Mouse (Mus musculus): ENCODE measurements at regions not wholly inside any gene's neighbourhood (a gene's known extent, or its start where the extent isn't known, plus 50 kb on each side); places are given as distances from the start of the nearest gene placed in this dataset.

DNA sequence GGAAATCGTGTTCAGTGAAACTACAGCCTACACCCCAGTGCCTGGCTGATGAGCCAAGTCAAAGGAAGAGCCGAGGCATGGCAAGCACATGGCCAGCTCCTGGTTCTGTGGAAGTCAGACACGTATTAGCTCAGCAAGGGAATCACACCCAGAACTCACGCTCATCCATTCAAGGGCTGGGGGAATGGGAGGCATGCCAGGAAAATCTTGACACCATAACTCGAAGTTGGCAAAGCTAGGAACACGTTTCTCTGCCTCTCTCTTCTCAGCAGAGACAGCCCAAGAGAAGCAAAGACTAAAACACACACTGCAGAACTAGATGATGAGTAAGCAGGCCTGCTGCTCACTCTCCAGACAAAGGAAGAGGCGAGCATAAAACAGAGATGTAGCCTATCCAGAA is 53.5 kb upstream of the Ypel5 start:
- no peak overlapping the region for H3K9ac ChIP-seq
- ATAC-seq (replicated peaks), result no peak
- H3K4me3 ChIP-seq, result no peak overlapping the region
- H3K9me3 ChIP-seq, result no peaks in the 10 kb centered on the region
- H3K4me2 ChIP-seq, result no peak overlapping the region
- no peak overlapping the region for H3K27ac ChIP-seq
- no peaks in the 10 kb centered on the region for H3K4me1 ChIP-seq
- WGBS, result 70% methylated on average over 7 of the region's 7 CpGs
- H3K36me3 ChIP-seq (replicated peaks), result no peaks in the 10 kb centered on the region
- 0 out of 2 replicates have a peak, but pooled peaks cover 7% of the 10 kb centered on the region for H3K27me3 ChIP-seq (replicated peaks)

DNA sequence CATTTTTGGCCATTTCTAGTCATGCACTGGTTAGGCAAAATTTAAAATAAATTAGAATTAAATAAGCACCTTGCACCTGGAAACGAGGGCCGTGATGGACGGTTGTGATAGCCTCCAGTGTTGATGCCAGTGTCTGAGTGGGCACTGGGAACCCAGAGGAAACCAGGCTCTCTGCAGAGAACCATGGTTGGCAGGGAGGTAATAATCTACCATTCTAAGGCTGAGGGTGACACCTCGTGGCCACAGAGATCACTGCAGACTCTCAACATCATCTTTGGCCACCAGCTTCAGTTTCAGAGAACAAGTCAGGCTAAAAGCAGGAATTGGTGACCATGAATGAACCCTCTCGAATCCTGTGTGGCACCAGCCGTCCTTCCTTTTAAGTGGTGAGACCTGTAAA is 54.5 kb upstream of the Ypel5 start:
- Histone ChIP-seq H3K9me3 (no peaks in the 10 kb centered on the region), H3K4me1 (no peaks in the 10 kb centered on the region), H3K4me2 (no peak overlapping the region), H3K27me3 (replicated peaks) (0 out of 2 replicates have a peak, but pooled peaks cover 7% of the 10 kb centered on the region), H3K27ac (no peak overlapping the region), H3K9ac (no peak overlapping the region), H3K36me3 (replicated peaks) (no peaks in the 10 kb centered on the region), H3K4me3 (no peak overlapping the region)
- 25% methylated on average over 6 of the region's 6 CpGs for WGBS
- ATAC-seq (replicated peaks), result peak; percentile 89

DNA sequence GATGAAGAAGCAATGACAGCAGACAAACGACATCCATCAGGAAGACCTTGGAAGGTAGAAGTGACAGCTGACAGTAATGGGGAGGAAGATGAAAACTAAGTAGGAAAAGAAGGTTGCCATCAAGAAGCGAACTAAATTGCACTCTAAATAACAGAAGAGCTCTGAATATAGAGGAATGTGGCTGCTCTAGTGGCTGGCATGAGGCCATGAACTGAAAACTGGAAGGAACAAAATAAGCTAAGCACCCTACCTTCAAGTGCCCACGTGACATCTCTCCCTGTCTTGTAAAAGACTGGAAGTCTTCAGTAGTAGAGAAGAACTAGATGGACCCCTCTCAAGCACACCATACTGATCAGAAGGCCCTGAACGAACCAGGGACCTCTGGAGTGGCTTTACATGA is 68.0 kb upstream of the Ypel5 start:
- H3K9me3 ChIP-seq, result no peaks in the 10 kb centered on the region
- H3K27me3 ChIP-seq (replicated peaks), result no peaks in the 10 kb centered on the region
- ATAC-seq (replicated peaks), result no peak
- no peak overlapping the region for H3K4me3 ChIP-seq
- H3K27ac ChIP-seq, result no peak overlapping the region
- no peaks in the 10 kb centered on the region for H3K36me3 ChIP-seq (replicated peaks)
- H3K9ac ChIP-seq, result no peak overlapping the region
- 66% methylated on average over 4 of the region's 4 CpGs for WGBS
- no peaks in the 10 kb centered on the region for H3K4me1 ChIP-seq
- no peak overlapping the region for H3K4me2 ChIP-seq

DNA sequence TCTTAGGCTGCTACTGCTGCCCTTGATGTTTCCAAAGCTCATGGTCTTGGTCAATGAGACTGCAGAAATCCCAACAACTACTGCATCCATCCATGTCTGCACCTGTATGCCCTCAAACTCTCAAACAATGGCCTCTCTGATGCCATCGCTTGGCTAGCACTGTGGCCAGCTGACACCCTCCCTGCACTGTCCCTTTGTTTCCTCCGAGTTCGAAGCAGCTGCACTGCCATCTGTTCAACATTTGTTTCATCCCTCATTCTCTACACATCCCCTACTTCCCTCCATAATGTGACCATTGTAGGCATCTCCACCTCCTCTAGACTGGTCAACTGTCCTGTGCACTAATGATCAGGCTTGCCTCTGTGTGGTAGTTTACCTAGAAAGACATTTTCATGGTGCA is 75.3 kb upstream of the Ypel5 start:
- Histone ChIP-seq H3K4me2 (no peak overlapping the region), H3K27me3 (replicated peaks) (no peaks in the 10 kb centered on the region), H3K9ac (no peak overlapping the region), H3K9me3 (no peaks in the 10 kb centered on the region), H3K27ac (no peak overlapping the region), H3K4me3 (no peak overlapping the region), H3K36me3 (replicated peaks) (no peaks in the 10 kb centered on the region), H3K4me1 (no peaks in the 10 kb centered on the region)
- WGBS, result 70% methylated on average over 3 of the region's 3 CpGs
- no peak for ATAC-seq (replicated peaks)

DNA sequence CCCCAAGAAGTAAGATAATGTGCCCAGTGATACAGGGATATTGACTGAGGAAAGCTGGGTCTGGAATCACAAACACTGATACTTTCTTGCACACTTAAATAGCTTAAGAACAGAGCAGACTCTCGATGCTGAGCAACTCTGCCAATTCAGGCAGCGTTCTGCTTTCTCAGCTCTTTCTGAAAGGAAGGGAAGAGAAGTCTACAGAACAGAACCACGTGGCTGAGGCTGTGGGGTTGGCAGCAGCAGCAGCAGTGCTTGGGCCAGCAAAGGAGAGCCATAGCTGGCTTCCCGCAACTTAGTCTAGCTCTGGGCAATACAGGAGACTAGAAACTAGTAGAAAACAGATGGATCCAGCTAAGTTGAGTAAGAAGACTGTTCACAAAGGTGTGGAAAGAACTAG is 89.8 kb upstream of the Ypel5 start:
- Histone ChIP-seq H3K9me3 (no peaks in the 10 kb centered on the region), H3K27ac (no peak overlapping the region), H3K4me1 (no peaks in the 10 kb centered on the region), H3K4me2 (no peak overlapping the region), H3K27me3 (replicated peaks) (no peaks in the 10 kb centered on the region), H3K36me3 (replicated peaks) (no peaks in the 10 kb centered on the region), H3K9ac (no peak overlapping the region), H3K4me3 (no peak overlapping the region)
- 63% methylated on average over 4 of the region's 4 CpGs for WGBS
- no peak for ATAC-seq (replicated peaks)

DNA sequence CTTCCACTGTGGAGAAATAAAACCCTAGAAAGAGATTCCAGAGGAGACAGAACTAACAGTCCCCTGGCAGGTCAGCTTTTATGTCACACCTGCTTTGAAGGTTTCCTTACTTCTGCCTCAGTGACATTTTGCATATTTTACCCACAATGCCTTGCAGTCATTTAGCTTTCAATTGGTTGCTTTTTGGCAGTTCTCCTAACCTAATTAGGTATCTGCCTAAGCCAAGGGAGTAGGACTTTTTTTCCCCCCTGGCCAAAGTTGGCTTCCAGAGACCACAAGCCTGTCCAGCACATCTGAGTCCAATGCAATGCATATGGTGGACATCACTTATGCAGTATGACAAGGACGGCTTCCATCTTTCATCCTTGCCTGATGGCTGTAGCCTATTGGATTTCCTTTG is 103.2 kb upstream of the Ypel5 start:
- no peak overlapping the region for H3K9ac ChIP-seq
- no peak for ATAC-seq (replicated peaks)
- H3K27ac ChIP-seq, result no peak overlapping the region
- H3K4me3 ChIP-seq, result no peak overlapping the region
- 90% methylated on average over 1 of the region's 1 CpGs for WGBS
- H3K27me3 ChIP-seq (replicated peaks), result no peaks in the 10 kb centered on the region
- no peaks in the 10 kb centered on the region for H3K4me1 ChIP-seq
- no peaks in the 10 kb centered on the region for H3K36me3 ChIP-seq (replicated peaks)
- no peaks in the 10 kb centered on the region for H3K9me3 ChIP-seq
- no peak overlapping the region for H3K4me2 ChIP-seq

DNA sequence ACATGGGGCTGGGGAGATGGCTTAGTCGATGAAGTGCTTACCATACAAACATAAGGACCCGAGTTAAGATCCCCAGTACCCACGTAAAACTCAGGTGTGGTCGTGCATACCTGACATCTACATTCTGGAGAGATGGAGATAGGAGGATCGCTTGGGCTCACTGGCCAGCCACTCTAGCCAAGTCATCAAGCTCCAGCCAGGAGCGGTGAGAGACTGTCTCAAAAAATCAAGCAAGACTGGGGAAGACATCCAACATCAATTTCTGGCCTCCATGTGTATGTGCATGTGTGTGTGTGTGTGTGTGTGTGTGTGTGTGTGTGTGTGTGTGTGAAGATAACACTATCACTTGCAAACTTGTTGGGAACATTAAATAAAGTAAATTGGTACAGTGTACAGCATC is 104.6 kb upstream of the Ypel5 start:
- Histone ChIP-seq H3K27me3 (replicated peaks) (no peaks in the 10 kb centered on the region), H3K9me3 (no peaks in the 10 kb centered on the region), H3K4me2 (no peak overlapping the region), H3K27ac (no peak overlapping the region), H3K9ac (no peak overlapping the region), H3K4me1 (no peaks in the 10 kb centered on the region), H3K4me3 (no peak overlapping the region), H3K36me3 (replicated peaks) (no peaks in the 10 kb centered on the region)
- WGBS, result 88% methylated on average over 6 of the region's 6 CpGs
- no peak for ATAC-seq (replicated peaks)

DNA sequence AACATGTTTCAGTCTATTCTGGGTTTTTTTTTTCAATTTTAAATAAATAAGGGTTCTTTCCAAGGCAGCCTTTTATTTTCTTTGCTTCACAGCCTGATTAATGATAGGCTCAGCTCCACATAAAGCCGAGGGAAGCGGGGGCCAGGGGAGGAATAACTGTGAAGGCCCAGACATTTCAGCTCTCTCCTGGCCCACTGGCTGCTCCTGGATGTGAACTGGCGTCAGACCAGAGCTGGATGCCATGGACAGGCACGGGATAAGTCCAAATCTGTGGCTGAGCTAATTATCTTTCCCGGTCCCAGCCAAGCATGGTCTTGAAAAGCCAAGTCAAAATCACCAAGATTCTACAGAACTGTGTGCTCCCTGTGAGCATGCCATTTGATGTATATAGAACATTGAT is 105.1 kb upstream of the Ypel5 start:
- Histone ChIP-seq H3K27me3 (replicated peaks) (no peaks in the 10 kb centered on the region), H3K9ac (no peak overlapping the region), H3K9me3 (no peaks in the 10 kb centered on the region), H3K4me3 (no peak overlapping the region), H3K4me2 (no peak overlapping the region), H3K4me1 (no peaks in the 10 kb centered on the region), H3K36me3 (replicated peaks) (no peaks in the 10 kb centered on the region), H3K27ac (no peak overlapping the region)
- no peak for ATAC-seq (replicated peaks)
- WGBS, result 81% methylated on average over 5 of the region's 5 CpGs

DNA sequence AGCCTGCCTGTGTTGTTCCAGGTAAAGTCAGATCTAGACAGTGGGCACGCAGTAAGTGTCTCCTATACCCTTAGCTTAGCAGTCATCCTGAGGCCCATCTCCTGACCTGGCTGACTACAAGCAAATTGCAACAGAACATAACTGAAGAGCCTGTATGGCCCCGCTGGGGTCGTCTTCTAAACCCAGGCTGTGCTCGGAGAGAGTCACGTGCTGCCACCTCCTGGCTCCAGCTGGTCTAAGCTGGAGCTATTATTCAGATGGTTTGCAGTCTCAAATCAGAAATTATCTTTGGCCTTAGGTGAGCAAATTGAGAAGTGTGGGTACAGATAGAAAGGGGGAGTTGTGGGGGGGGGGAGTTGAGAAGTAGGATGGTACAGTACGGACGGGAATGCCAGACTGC is 115.5 kb upstream of the Ypel5 start:
- peak; percentile 50; the same call in 1 of the 2 replicates for ATAC-seq (replicated peaks)
- 50% methylated on average over 7 of the region's 7 CpGs for WGBS
- Histone ChIP-seq H3K4me2 (no peak overlapping the region), H3K27me3 (replicated peaks) (no peaks in the 10 kb centered on the region), H3K9me3 (no peaks in the 10 kb centered on the region), H3K36me3 (replicated peaks) (no peaks in the 10 kb centered on the region), H3K4me1 (no peaks in the 10 kb centered on the region), H3K9ac (no peak overlapping the region), H3K4me3 (no peak overlapping the region), H3K27ac (no peak overlapping the region)

DNA sequence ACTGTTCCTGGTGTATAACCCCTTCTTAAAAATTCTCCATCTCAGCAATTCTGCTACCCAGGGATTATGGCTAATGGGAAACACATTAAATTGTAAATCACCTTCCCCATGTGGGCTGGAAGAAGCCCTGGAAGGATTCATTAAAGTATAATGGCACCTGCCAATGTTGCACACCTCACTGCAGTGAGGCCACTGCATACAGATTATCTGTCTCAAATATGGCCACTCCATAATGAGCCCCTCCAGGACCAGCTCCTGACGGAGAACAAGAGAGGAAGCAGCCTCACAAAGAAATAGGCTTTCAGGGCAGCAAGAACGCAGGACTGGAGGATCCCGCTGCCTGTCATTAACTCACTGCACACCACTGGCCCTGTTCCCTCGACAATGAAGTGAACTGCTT is 115.2 kb upstream of the Alk start:
- Histone ChIP-seq H3K9me3 (no peaks in the 10 kb centered on the region), H3K27me3 (replicated peaks) (no peaks in the 10 kb centered on the region), H3K4me3 (no peak overlapping the region), H3K4me1 (no peaks in the 10 kb centered on the region), H3K9ac (no peak overlapping the region), H3K36me3 (replicated peaks) (no peaks in the 10 kb centered on the region), H3K27ac (no peak overlapping the region), H3K4me2 (no peak overlapping the region)
- WGBS, result 31% methylated on average over 4 of the region's 4 CpGs
- ATAC-seq (replicated peaks), result peak; percentile 70; the same call in 1 of the 2 replicates

DNA sequence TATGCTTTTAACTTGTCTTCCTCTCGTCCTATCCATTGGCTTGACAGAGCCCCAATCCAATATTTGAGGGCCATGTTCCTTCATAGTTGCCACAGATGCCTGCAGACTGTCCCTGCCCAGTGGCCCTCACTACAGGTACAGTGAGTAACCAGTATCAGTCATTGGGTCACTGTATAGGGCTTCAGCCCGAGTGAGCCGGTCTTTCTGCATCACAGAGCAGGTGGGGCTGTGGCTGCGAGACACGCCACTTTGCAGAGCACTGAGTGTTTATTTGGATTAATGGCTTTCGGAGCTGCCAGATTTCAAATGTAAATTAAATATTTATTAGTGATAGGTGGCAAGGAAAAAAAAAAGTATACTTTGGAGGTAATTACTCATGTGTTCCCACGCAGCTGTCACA is 87.2 kb upstream of the Alk start:
- Histone ChIP-seq H3K9me3 (no peaks in the 10 kb centered on the region), H3K9ac (no peak overlapping the region), H3K36me3 (replicated peaks) (no peaks in the 10 kb centered on the region), H3K4me2 (no peak overlapping the region), H3K27me3 (replicated peaks) (no peaks in the 10 kb centered on the region), H3K4me1 (no peaks in the 10 kb centered on the region), H3K4me3 (no peak overlapping the region), H3K27ac (no peak overlapping the region)
- 80% methylated on average over 7 of the region's 7 CpGs for WGBS
- no peak for ATAC-seq (replicated peaks)

DNA sequence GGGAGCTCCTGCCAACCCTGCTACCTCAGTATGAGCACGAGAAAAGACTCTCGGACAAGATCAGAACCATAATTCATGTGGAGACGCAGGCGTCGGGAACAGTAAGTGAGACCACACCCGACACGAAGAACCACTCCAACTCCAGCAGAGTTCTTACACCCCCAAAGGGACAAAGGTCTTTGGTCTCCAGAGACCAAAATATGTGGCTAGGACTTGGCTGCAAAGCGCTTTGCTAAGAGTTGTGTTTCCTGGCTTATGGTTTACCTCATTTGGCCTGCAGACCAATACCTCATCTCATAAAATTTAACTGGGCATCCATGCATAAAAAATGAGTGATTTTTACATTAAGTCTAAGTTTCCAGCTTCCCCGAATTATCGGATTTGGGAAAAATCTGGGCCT is 85.2 kb upstream of the Alk start:
- no peak overlapping the region for H3K9ac ChIP-seq
- no peak for ATAC-seq (replicated peaks)
- no peak overlapping the region for H3K4me2 ChIP-seq
- no peaks in the 10 kb centered on the region for H3K27me3 ChIP-seq (replicated peaks)
- H3K4me1 ChIP-seq, result no peaks in the 10 kb centered on the region
- 95% methylated on average over 10 of the region's 10 CpGs for WGBS
- H3K36me3 ChIP-seq (replicated peaks), result no peaks in the 10 kb centered on the region
- H3K4me3 ChIP-seq, result no peak overlapping the region
- H3K27ac ChIP-seq, result no peak overlapping the region
- H3K9me3 ChIP-seq, result no peaks in the 10 kb centered on the region

DNA sequence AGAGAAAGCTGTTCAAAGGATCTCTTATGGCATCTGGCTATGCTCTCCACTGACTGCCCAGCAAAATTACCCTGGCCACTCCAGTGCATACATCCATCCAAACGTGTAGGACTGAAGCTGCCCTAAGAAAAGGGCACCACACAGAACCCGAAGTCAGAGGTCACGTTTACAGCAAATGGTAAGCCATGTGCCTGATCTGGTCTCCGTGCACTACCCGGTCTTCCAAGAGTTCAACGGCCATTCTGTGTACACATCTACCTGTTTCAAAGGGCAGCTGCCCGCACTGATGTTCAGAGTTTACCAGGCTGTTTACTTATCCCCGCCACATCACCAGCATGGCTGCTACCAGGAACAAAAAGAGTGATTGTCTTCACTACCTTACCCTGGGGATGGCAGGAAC is 84.4 kb upstream of the Alk start:
- Histone ChIP-seq H3K27ac (no peak overlapping the region), H3K4me1 (no peaks in the 10 kb centered on the region), H3K36me3 (replicated peaks) (no peaks in the 10 kb centered on the region), H3K27me3 (replicated peaks) (no peaks in the 10 kb centered on the region), H3K4me3 (no peak overlapping the region), H3K9ac (no peak overlapping the region), H3K4me2 (no peak overlapping the region), H3K9me3 (no peaks in the 10 kb centered on the region)
- 89% methylated on average over 8 of the region's 8 CpGs for WGBS
- ATAC-seq (replicated peaks), result no peak

DNA sequence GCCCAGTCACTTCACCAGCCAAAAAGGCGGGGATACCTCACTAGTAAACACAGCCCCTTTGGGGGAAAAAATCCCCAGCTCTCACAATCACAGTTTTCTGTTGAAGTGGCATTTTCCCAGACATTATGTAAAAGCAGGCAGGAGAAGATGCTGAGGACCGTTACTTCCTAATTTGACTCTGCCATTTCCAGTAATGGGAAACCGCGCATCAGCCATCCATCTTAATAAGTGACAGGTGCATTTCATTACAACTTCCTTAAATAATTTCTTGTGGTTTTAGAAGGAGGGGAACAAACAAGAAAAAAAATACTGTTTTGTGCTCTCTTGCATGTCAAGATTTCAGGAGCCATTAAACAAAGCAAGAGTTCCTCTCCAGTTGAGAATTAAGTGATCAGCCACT is 70.2 kb upstream of the Alk start:
- H3K4me3 ChIP-seq, result no peak overlapping the region
- no peak overlapping the region for H3K27ac ChIP-seq
- no peak overlapping the region for H3K9ac ChIP-seq
- no peak for ATAC-seq (replicated peaks)
- 77% methylated on average over 4 of the region's 4 CpGs for WGBS
- no peaks in the 10 kb centered on the region for H3K36me3 ChIP-seq (replicated peaks)
- no peaks in the 10 kb centered on the region for H3K9me3 ChIP-seq
- no peaks in the 10 kb centered on the region for H3K4me1 ChIP-seq
- no peaks in the 10 kb centered on the region for H3K27me3 ChIP-seq (replicated peaks)
- H3K4me2 ChIP-seq, result no peak overlapping the region
